Mouse (Mus musculus): ENCODE results near the gene Slc44a2. TPM values are rescaled to one million over a fixed set of nuclear protein-coding genes. Genes with fewer than 3 reads are reported as not detected.
A peak's percentile ranks its signal among the peaks of the same experiment; 100 is the strongest.

Gene Slc44a2
- polyA plus RNA-seq, 1 experiment: 505 TPM

DNA sequence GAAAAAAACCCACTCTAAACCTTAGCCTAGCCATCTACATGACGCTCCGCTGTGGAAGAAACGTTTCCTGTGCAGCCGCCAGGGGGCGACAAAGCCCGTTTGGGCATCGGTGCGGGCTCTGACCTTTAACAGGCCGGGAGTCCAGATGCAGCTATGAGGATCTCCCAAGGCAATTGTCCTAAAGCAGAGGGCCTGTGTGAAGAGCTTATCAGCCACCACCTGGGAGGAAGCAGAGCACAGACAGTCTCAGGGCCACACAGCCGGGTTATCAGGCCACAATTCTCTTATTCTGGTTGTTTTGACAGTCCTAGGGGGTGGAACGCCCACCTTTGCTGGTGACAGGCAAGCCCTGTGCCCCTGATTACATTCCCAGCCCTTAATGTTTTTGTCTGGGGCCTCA lies 7.1 kb upstream of the Slc44a2 start:
- Histone ChIP-seq H3K27ac (ENCODE audit: control insufficient read depth, insufficient read depth, low read length) (no peak overlapping the region), H3K4me3 (ENCODE audit: control insufficient read depth, insufficient read depth, low read length) (no peak overlapping the region), H3K36me3 (ENCODE audit: control insufficient read depth, insufficient read depth, low read length) (no peaks in the 10 kb centered on the region), H3K4me1 (replicated peaks; ENCODE audit: control insufficient read depth, insufficient read depth, low read length) (peaks cover 37% of the 10 kb centered on the region), H3K27me3 (ENCODE audit: control insufficient read depth, insufficient read depth, low read length) (no peaks in the 10 kb centered on the region)
- 9% methylated on average over 11 of the region's 11 CpGs for WGBS
- TF ChIP-seq POLR2A (IDR thresholded peaks at IDR 0.05; ENCODE audit: control insufficient read depth, extremely low read depth, insufficient read depth, low read length, poor library complexity): no peak
- TF ChIP-seq CTCF (IDR thresholded peaks at IDR 0.05; ENCODE audit: borderline replicate concordance, control insufficient read depth, extremely low read depth, insufficient read depth, low read length, poor library complexity): peak; percentile 97
- peak; percentile 92 for DNase-seq

DNA sequence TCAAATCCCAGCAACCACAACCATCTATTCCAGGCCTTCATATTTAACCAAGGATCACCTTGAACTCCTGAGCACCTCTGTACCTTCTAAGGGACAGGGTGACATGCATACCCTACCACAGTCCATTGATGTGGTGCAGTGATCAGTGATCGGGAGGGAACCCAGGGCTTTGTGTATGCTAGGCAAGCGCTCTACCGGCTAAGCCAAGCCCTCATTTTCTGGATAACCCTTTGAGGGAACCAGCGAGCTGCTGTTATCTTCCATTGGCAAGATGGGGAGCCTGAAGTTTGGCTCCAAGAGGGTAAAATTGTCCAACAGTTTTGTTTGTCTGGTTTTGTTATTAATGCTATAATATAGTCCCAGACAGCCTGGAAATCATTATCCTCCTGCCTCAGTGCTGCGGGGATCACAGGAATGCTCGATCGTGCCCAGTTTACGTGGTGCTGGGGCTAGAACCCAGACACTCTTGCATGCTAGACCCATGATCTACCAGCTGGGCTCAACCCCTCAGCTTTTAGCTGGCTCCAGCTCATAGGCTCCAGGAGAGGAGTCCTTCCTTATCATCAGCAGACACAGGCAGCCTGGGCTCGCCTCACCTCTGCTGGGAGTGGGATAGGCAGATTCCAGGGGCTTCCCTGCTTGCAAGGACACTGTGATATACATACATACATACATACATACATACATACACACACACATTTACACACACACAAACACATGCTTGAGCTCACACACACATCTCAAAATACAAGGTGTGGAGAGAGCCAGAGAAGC lies 5.9 kb upstream of the Slc44a2 start:
- H3K4me1 ChIP-seq (replicated peaks; ENCODE audit: control insufficient read depth, insufficient read depth, low read length): peaks cover 34% of the 10 kb centered on the region
- 76% methylated on average over 9 of the region's 9 CpGs for WGBS

DNA sequence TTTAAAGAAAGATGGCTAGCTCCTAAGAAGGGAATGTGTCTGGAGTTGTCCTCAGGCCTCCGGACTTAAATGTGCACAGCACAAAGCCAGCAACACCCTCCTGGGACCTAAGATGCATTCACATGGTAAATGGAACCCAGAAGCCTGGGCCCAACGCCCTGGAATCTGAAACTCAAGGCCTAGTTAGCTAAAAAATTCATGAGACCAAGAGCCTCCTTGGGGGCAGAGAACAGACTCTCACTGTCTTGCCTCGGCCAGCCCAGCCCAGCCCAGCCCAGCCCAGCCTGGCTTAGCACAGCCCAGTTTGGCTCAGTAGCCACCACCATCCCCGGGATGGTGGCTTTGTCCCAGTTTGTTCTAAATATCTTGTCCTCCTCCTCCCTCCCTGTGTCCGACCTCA lies 5.1 kb upstream of the Slc44a2 start:
- WGBS: 93% methylated on average over 5 of the region's 5 CpGs

More for the DNA sequence above, 5.9 kb upstream of the Slc44a2 start:
- TF ChIP-seq POLR2A (IDR thresholded peaks at IDR 0.05; ENCODE audit: control insufficient read depth, extremely low read depth, insufficient read depth, low read length, poor library complexity) (no peak), CTCF (IDR thresholded peaks at IDR 0.05; ENCODE audit: borderline replicate concordance, control insufficient read depth, extremely low read depth, insufficient read depth, low read length, poor library complexity) (no peak)
- H3K4me3 ChIP-seq (ENCODE audit: control insufficient read depth, insufficient read depth, low read length): no peak overlapping the region
- no peak for DNase-seq
- H3K36me3 ChIP-seq (ENCODE audit: control insufficient read depth, insufficient read depth, low read length): no peaks in the 10 kb centered on the region
- H3K27ac ChIP-seq (ENCODE audit: control insufficient read depth, insufficient read depth, low read length): no peak overlapping the region
- no peaks in the 10 kb centered on the region for H3K27me3 ChIP-seq (ENCODE audit: control insufficient read depth, insufficient read depth, low read length)

DNA sequence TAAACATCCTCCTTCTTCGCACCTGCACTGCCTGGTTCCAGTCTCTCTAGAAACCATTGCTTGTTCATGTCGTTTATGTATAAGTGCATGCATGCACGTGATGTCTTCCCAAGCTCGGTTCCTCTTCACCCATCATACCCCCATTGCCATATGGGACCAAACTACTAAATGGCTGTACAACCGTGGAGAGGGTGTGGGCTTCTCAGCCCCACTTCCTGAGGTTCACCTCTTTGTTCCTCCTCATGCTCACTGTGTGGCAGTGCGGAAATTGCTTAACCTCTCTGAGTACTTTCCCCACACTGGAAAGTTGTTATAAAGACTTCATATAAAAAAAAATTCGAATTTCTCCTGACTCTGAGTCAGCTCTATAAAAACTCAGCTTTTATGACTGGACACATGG lies 3.8 kb upstream of the Slc44a2 start:
- TF ChIP-seq POLR2A (IDR thresholded peaks at IDR 0.05; ENCODE audit: control insufficient read depth, extremely low read depth, insufficient read depth, low read length, poor library complexity) (no peak), CTCF (IDR thresholded peaks at IDR 0.05; ENCODE audit: borderline replicate concordance, control insufficient read depth, extremely low read depth, insufficient read depth, low read length, poor library complexity) (no peak)
- WGBS: 8% methylated on average over 7 of the region's 7 CpGs
- Histone ChIP-seq H3K4me1 (replicated peaks; ENCODE audit: control insufficient read depth, insufficient read depth, low read length) (peaks cover 35% of the 10 kb centered on the region), H3K27ac (ENCODE audit: control insufficient read depth, insufficient read depth, low read length) (peak overlapping the region; percentile 93), H3K4me3 (ENCODE audit: control insufficient read depth, insufficient read depth, low read length) (no peak overlapping the region), H3K27me3 (ENCODE audit: control insufficient read depth, insufficient read depth, low read length) (no peaks in the 10 kb centered on the region), H3K36me3 (ENCODE audit: control insufficient read depth, insufficient read depth, low read length) (no peaks in the 10 kb centered on the region)
- peak; percentile 55 for DNase-seq

More for the DNA sequence above, 5.1 kb upstream of the Slc44a2 start:
- no peaks in the 10 kb centered on the region for H3K27me3 ChIP-seq (ENCODE audit: control insufficient read depth, insufficient read depth, low read length)
- H3K36me3 ChIP-seq (ENCODE audit: control insufficient read depth, insufficient read depth, low read length): no peaks in the 10 kb centered on the region
- H3K4me1 ChIP-seq (replicated peaks; ENCODE audit: control insufficient read depth, insufficient read depth, low read length): peaks cover 35% of the 10 kb centered on the region
- DNase-seq: no peak
- peak overlapping the region; percentile 58; the same call in 1 of the 2 replicates for H3K27ac ChIP-seq (ENCODE audit: control insufficient read depth, insufficient read depth, low read length)
- TF ChIP-seq POLR2A (IDR thresholded peaks at IDR 0.05; ENCODE audit: control insufficient read depth, extremely low read depth, insufficient read depth, low read length, poor library complexity) (no peak), CTCF (IDR thresholded peaks at IDR 0.05; ENCODE audit: borderline replicate concordance, control insufficient read depth, extremely low read depth, insufficient read depth, low read length, poor library complexity) (no peak)
- H3K4me3 ChIP-seq (ENCODE audit: control insufficient read depth, insufficient read depth, low read length): no peak overlapping the region

DNA sequence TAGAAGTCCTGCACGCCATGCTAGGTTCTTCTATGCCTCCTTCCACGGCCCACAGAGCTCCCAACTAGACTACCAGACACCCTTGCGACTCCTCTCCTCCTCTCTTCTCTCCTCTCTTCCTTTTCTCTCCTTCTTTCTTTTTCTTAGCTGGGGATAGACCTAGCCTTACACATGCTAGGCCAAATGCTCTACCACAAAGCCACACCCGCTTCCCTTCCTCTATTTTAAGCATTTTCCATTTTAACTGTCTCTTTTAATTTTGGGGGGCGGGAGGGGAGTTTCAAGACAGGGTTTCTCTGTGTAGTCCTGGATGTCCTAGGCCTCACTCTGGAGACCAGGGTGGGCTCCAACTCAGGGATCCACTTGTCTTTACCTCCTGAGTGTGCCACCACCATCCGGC lies 1.7 kb upstream of the Slc44a2 start:
- Histone ChIP-seq H3K27me3 (ENCODE audit: control insufficient read depth, insufficient read depth, low read length) (no peaks in the 10 kb centered on the region), H3K4me1 (replicated peaks; ENCODE audit: control insufficient read depth, insufficient read depth, low read length) (peaks cover 42% of the 10 kb centered on the region), H3K4me3 (ENCODE audit: control insufficient read depth, insufficient read depth, low read length) (no peak overlapping the region), H3K36me3 (ENCODE audit: control insufficient read depth, insufficient read depth, low read length) (no peaks in the 10 kb centered on the region), H3K27ac (ENCODE audit: control insufficient read depth, insufficient read depth, low read length) (peak overlapping the region; percentile 89)
- no peak for DNase-seq
- 21% methylated on average over 6 of the region's 6 CpGs for WGBS
- no peak for TF ChIP-seq CTCF (IDR thresholded peaks at IDR 0.05; ENCODE audit: borderline replicate concordance, control insufficient read depth, extremely low read depth, insufficient read depth, low read length, poor library complexity)
- TF ChIP-seq POLR2A (IDR thresholded peaks at IDR 0.05; ENCODE audit: control insufficient read depth, extremely low read depth, insufficient read depth, low read length, poor library complexity): no peak

DNA sequence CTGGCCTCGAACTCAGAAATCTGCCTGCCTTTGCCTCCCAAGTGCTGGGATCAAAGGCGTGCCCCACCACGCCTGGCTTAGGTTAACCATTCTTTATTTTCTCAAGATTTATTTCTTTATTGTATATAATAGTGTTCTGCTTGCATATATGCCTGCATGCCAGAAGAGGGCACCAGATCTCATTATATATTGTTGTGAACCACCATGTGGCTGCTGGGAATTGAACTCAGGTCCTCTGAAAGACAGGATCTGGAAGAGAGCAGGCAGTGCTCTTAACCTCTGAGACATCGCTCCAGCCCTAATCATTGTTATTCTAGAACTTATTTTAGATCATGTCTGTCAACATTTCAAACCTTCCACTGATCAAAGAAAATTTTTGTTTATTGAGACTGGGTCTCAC lies 995 bp upstream of the Slc44a2 start:
- 92% methylated on average over 4 of the region's 4 CpGs for WGBS
- no peak for DNase-seq
- Histone ChIP-seq H3K4me3 (ENCODE audit: control insufficient read depth, insufficient read depth, low read length) (no peak overlapping the region), H3K27me3 (ENCODE audit: control insufficient read depth, insufficient read depth, low read length) (no peaks in the 10 kb centered on the region), H3K27ac (ENCODE audit: control insufficient read depth, insufficient read depth, low read length) (peak overlapping the region; percentile 89; the same call in 1 of the 2 replicates), H3K36me3 (ENCODE audit: control insufficient read depth, insufficient read depth, low read length) (no peaks in the 10 kb centered on the region), H3K4me1 (replicated peaks; ENCODE audit: control insufficient read depth, insufficient read depth, low read length) (peaks cover 47% of the 10 kb centered on the region)
- no peak for TF ChIP-seq CTCF (IDR thresholded peaks at IDR 0.05; ENCODE audit: borderline replicate concordance, control insufficient read depth, extremely low read depth, insufficient read depth, low read length, poor library complexity)
- TF ChIP-seq POLR2A (IDR thresholded peaks at IDR 0.05; ENCODE audit: control insufficient read depth, extremely low read depth, insufficient read depth, low read length, poor library complexity): no peak

All from thymus, adult 2 months (tissue).